Mouse (Mus musculus) kidney, adult 2 months (tissue): Measurements from ENCODE around the gene Ppp1r37.

Experiments used
- CTCF ChIP-seq: fragments of 200-500 bp; conservative IDR thresholded peaks from 2 replicates; pipeline ENCODE4 v1.5.1; 2011; ENCODE audit warnings: low read depth, mild to moderate bottlenecking, control low read depth, low read length, moderate library complexity, mixed read lengths; ENCODE audit not compliant: insufficient read depth, insufficient read length
- POLR2A ChIP-seq: fragments of 200-500 bp; IDR thresholded peaks from one replicate; pipeline ENCODE4 v1.6.1; 2011; ENCODE audit warnings: low read depth, low read length, control low read depth

DNA sequence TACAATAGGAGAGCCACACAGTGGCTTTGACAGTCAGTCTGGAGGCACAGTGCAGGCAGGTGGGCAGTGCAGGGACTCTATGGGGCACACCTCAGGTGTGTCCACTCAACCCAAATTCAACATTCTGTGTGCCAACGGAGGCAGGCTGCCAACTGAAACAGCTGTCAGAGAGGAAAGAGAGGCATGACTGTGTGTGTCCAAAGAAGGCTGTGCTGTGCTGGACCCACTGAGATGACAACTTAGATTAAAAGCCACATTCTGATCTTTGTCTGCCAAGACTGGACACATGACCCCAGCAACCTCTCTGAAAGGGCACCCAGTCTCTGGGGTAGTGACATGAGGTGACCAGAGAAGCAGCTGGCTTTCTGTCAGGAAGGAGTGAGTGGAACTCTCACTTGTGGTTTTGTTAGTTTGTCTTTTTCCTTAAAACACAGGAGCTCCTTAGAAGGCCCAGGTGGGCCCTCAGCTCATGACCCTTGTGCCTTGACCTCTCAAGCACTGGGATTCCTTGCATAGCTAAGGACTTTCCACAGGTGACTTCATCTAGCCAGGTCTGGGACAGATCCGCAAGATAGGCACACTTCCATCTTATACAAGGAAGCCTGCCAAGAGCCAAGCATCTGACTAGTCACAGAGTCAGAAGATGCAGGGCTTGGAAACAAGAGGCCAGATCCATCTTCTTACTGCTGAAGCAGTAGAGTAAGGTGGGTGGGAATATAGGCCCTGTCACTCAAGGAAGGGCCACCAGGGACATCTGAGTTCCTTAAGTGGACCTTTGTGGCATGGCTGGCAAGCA lies 21.9 kb downstream of the Ppp1r37 start:
- no peak for TF ChIP-seq CTCF
- TF ChIP-seq POLR2A, result no peak
